Mouse (Mus musculus): ENCODE measurements at regions not wholly inside any gene's neighbourhood (a gene's known extent, or its start where the extent isn't known, plus 50 kb on each side); places are given as distances from the start of the nearest gene placed in this dataset.

- WGBS = 59% methylated on average over 5 of the region's 5 CpGs
- no peak overlapping the region for H3K27ac ChIP-seq (ENCODE audit: insufficient read depth, low read depth, low read length)
- TF ChIP-seq CTCF (IDR thresholded peaks at IDR 0.05; ENCODE audit: extremely low read depth, insufficient read length, insufficient replicate concordance, low read depth, low read length) = no peak
- no peak for TF ChIP-seq POLR2A (IDR thresholded peaks at IDR 0.05; ENCODE audit: low read depth, low read length)
- H3K4me1 ChIP-seq (ENCODE audit: control insufficient read depth, insufficient read depth, insufficient read length, low read length) = no peaks in the 10 kb centered on the region
- H3K4me3 ChIP-seq (ENCODE audit: low read depth, low read length) = no peak overlapping the region
- H3K36me3 ChIP-seq (ENCODE audit: control insufficient read depth, insufficient read depth, low read length) = no peaks in the 10 kb centered on the region
- no peaks in the 10 kb centered on the region for H3K27me3 ChIP-seq (ENCODE audit: control insufficient read depth, insufficient read depth, low read length)
Measured at GRCm38 (mm10) chr10:23492971-23493370, 142.4 kb upstream of the Eya4 start.

DNA sequence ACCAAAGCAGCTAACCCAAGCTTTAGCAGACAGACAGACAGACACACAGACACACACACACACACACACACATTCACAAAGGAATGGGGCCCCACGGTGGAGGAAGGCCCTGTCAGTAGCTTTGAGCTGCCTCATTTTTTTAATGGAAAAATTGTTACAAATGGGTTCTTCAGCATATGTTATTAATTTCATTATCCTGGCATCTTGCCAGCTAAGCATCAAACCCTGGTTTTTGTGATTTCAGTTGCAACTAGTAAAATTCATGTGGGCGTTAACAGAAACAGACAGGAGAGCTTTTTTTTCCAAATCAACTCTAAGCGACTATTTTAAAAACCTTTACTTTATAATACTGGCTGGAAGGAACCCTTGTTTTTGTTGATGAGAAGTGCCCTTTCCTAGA, 138.4 kb upstream of the Eya4 start:
- no peak for TF ChIP-seq CTCF (IDR thresholded peaks at IDR 0.05; ENCODE audit: extremely low read depth, insufficient read length, insufficient replicate concordance, low read depth, low read length)
- TF ChIP-seq POLR2A (IDR thresholded peaks at IDR 0.05; ENCODE audit: low read depth, low read length) = no peak
- Histone ChIP-seq H3K4me1 (ENCODE audit: control insufficient read depth, insufficient read depth, insufficient read length, low read length) (no peaks in the 10 kb centered on the region), H3K36me3 (ENCODE audit: control insufficient read depth, insufficient read depth, low read length) (no peaks in the 10 kb centered on the region)

GRCm38 (mm10) chr10:23480474-23480873, 129.9 kb upstream of the Eya4 start:
- Histone ChIP-seq H3K27me3 (ENCODE audit: control insufficient read depth, insufficient read depth, low read length) (no peaks in the 10 kb centered on the region), H3K4me3 (ENCODE audit: low read depth, low read length) (no peak overlapping the region), H3K36me3 (ENCODE audit: control insufficient read depth, insufficient read depth, low read length) (no peaks in the 10 kb centered on the region), H3K27ac (ENCODE audit: insufficient read depth, low read depth, low read length) (no peak overlapping the region), H3K4me1 (ENCODE audit: control insufficient read depth, insufficient read depth, insufficient read length, low read length) (no peaks in the 10 kb centered on the region)
- no peak for TF ChIP-seq POLR2A (IDR thresholded peaks at IDR 0.05; ENCODE audit: low read depth, low read length)

More for the DNA sequence above, 138.4 kb upstream of the Eya4 start:
- Histone ChIP-seq H3K27me3 (ENCODE audit: control insufficient read depth, insufficient read depth, low read length) (no peaks in the 10 kb centered on the region), H3K27ac (ENCODE audit: insufficient read depth, low read depth, low read length) (no peak overlapping the region), H3K4me3 (ENCODE audit: low read depth, low read length) (no peak overlapping the region)
- WGBS = 80% methylated on average over 3 of the region's 3 CpGs

DNA sequence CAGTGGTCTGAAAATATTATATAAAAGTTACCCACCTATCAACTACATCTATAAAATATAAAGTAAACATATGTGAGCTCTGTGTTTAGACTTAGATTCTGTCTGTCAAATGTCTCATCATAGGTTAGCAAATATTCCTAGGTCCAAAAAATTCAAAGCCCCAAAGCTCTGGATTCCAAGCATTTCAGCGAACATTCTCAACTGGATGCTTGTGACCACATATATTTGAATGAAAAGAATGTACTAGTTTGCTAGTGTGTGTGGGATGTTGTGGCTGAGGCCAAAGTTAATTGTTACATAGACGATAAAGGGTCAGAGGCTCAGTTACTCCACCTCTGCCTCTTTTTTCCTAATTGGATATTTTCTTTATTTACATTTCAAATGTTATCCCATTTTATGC, 128.3 kb upstream of the Eya4 start:
- Histone ChIP-seq H3K27ac (ENCODE audit: insufficient read depth, low read depth, low read length) (no peak overlapping the region), H3K36me3 (ENCODE audit: control insufficient read depth, insufficient read depth, low read length) (no peaks in the 10 kb centered on the region), H3K4me3 (ENCODE audit: low read depth, low read length) (no peak overlapping the region), H3K27me3 (ENCODE audit: control insufficient read depth, insufficient read depth, low read length) (no peaks in the 10 kb centered on the region), H3K4me1 (ENCODE audit: control insufficient read depth, insufficient read depth, insufficient read length, low read length) (no peaks in the 10 kb centered on the region)
- TF ChIP-seq CTCF (IDR thresholded peaks at IDR 0.05; ENCODE audit: extremely low read depth, insufficient read length, insufficient replicate concordance, low read depth, low read length) (no peak), POLR2A (IDR thresholded peaks at IDR 0.05; ENCODE audit: low read depth, low read length) (no peak)
- 89% methylated on average over 2 of the region's 2 CpGs for WGBS

GRCm38 (mm10) chr10:23477104-23477503, 126.5 kb upstream of the Eya4 start:
- WGBS = 79% methylated on average over 4 of the region's 4 CpGs
- H3K4me1 ChIP-seq (ENCODE audit: control insufficient read depth, insufficient read depth, insufficient read length, low read length) = no peaks in the 10 kb centered on the region
- no peaks in the 10 kb centered on the region for H3K36me3 ChIP-seq (ENCODE audit: control insufficient read depth, insufficient read depth, low read length)
- H3K27ac ChIP-seq (ENCODE audit: insufficient read depth, low read depth, low read length) = no peak overlapping the region
- no peaks in the 10 kb centered on the region for H3K27me3 ChIP-seq (ENCODE audit: control insufficient read depth, insufficient read depth, low read length)
- H3K4me3 ChIP-seq (ENCODE audit: low read depth, low read length) = no peak overlapping the region
- no peak for TF ChIP-seq POLR2A (IDR thresholded peaks at IDR 0.05; ENCODE audit: low read depth, low read length)
- no peak for TF ChIP-seq CTCF (IDR thresholded peaks at IDR 0.05; ENCODE audit: extremely low read depth, insufficient read length, insufficient replicate concordance, low read depth, low read length)

DNA sequence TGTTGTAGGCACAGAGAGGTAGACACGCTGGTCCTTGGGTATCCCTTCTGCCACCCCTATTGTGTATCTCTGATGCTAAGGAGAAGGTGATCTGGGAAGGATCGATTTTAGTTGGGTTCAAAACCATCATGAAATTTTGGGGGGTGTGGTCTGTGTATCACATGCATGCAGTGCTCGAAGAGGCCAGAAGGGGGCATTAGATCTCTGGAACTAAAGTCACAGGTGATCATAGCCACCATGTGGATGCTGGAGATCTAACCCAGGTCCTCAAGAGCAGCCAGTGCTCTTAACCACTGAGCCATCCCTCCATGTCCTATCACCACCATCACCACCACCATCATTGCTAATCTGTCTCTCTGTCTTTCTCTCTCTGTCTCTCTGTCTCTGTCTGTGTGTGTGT, 100.4 kb upstream of the Eya4 start:
- Histone ChIP-seq H3K36me3 (ENCODE audit: control insufficient read depth, insufficient read depth, low read length) (no peaks in the 10 kb centered on the region), H3K4me3 (ENCODE audit: low read depth, low read length) (no peak overlapping the region), H3K4me1 (ENCODE audit: control insufficient read depth, insufficient read depth, insufficient read length, low read length) (no peaks in the 10 kb centered on the region), H3K27me3 (ENCODE audit: control insufficient read depth, insufficient read depth, low read length) (no peaks in the 10 kb centered on the region), H3K27ac (ENCODE audit: insufficient read depth, low read depth, low read length) (no peak overlapping the region)
- TF ChIP-seq POLR2A (IDR thresholded peaks at IDR 0.05; ENCODE audit: low read depth, low read length) (no peak), CTCF (IDR thresholded peaks at IDR 0.05; ENCODE audit: extremely low read depth, insufficient read length, insufficient replicate concordance, low read depth, low read length) (no peak)
- WGBS = 80% methylated on average over 3 of the region's 3 CpGs

- whole genome bisulfite sequencing = 88% methylated on average over 3 of the region's 3 CpGs
- H3K27ac ChIP-seq (ENCODE audit: insufficient read depth, low read depth, low read length) = no peak overlapping the region
- no peak for TF ChIP-seq CTCF (IDR thresholded peaks at IDR 0.05; ENCODE audit: extremely low read depth, insufficient read length, insufficient replicate concordance, low read depth, low read length)
- no peak for TF ChIP-seq POLR2A (IDR thresholded peaks at IDR 0.05; ENCODE audit: low read depth, low read length)
- no peak overlapping the region for H3K4me3 ChIP-seq (ENCODE audit: low read depth, low read length)
- no peaks in the 10 kb centered on the region for H3K27me3 ChIP-seq (ENCODE audit: control insufficient read depth, insufficient read depth, low read length)
- no peaks in the 10 kb centered on the region for H3K4me1 ChIP-seq (ENCODE audit: control insufficient read depth, insufficient read depth, insufficient read length, low read length)
- no peaks in the 10 kb centered on the region for H3K36me3 ChIP-seq (ENCODE audit: control insufficient read depth, insufficient read depth, low read length)
Measured at GRCm38 (mm10) chr10:23450647-23450979, 100.0 kb upstream of the Eya4 start.

Measured in small intestine, adult 2 months (tissue).